Mouse (Mus musculus) thymus, adult 2 months (tissue): ENCODE measurements around the gene Syne2. TPM values are rescaled to one million over a fixed set of nuclear protein-coding genes. Genes with fewer than 3 reads are reported as not detected.

Experiments
- DNase-seq: peaks from one replicate; pipeline ENCODE4 v3.0.0; 2021
- H3K27ac ChIP-seq: fragments of 200-500 bp; 2 replicates; pipeline ENCODE4 v1.5.1; 2012; ENCODE audit warnings: low read length, control low read depth; ENCODE audit not compliant: control insufficient read depth, insufficient read depth
- H3K27me3 ChIP-seq: fragments of 200-500 bp; 2 replicates; pipeline ENCODE4 v1.6.1; 2012; ENCODE audit warnings: mild to moderate bottlenecking, low read length, moderate library complexity, mixed read lengths; ENCODE audit not compliant: control insufficient read depth, insufficient read depth
- H3K36me3 ChIP-seq: fragments of 200-500 bp; 2 replicates; pipeline ENCODE4 v1.6.1; 2012; ENCODE audit warnings: mild to moderate bottlenecking, low read length, moderate library complexity; ENCODE audit not compliant: control insufficient read depth, insufficient read depth
- H3K4me1 ChIP-seq: fragments of 200-500 bp; replicated peaks from 2 replicates; pipeline ENCODE4 v1.6.1; 2012; ENCODE audit warnings: low read length; ENCODE audit not compliant: control insufficient read depth, insufficient read depth
- H3K4me3 ChIP-seq: fragments of 200-500 bp; 2 replicates; pipeline ENCODE4 v1.5.1; 2012; ENCODE audit warnings: mild to moderate bottlenecking, low read length, control low read depth, moderate library complexity; ENCODE audit not compliant: control insufficient read depth, insufficient read depth
- CTCF ChIP-seq: fragments of 200-500 bp; IDR thresholded peaks from 2 replicates; pipeline ENCODE4 v1.5.1; 2012; ENCODE audit warnings: mild to moderate bottlenecking, control low read depth, low read length, moderate library complexity, borderline replicate concordance; ENCODE audit not compliant: control insufficient read depth, poor library complexity, insufficient read depth; ENCODE audit errors: extremely low read depth
- POLR2A ChIP-seq: fragments of 200-500 bp; IDR thresholded peaks from 2 replicates; pipeline ENCODE4 v1.6.1; 2012; ENCODE audit warnings: mild to moderate bottlenecking, low read length, control low read depth, moderate library complexity; ENCODE audit not compliant: control insufficient read depth, poor library complexity, insufficient read depth; ENCODE audit errors: extremely low read depth
- WGBS: fragments of 180-500 bp; shearing (Covaris S2); methylation state at CpG from one replicate; pipeline ENCODE4 v1.1.7; 2018; 5-methylcytosine and 5-hydroxymethylcytosine counted together
- polyA plus RNA-seq: library from polyadenylated mRNA; depleted of rRNA; stranded (reverse); fragments of >200 nt; gene quantifications from 2 replicates; pipeline ENCODE4 v1.2.3, GENCODE M21; 2012

Gene Syne2
- polyA plus RNA-seq, 1 experiment, result 15.5 TPM

DNA sequence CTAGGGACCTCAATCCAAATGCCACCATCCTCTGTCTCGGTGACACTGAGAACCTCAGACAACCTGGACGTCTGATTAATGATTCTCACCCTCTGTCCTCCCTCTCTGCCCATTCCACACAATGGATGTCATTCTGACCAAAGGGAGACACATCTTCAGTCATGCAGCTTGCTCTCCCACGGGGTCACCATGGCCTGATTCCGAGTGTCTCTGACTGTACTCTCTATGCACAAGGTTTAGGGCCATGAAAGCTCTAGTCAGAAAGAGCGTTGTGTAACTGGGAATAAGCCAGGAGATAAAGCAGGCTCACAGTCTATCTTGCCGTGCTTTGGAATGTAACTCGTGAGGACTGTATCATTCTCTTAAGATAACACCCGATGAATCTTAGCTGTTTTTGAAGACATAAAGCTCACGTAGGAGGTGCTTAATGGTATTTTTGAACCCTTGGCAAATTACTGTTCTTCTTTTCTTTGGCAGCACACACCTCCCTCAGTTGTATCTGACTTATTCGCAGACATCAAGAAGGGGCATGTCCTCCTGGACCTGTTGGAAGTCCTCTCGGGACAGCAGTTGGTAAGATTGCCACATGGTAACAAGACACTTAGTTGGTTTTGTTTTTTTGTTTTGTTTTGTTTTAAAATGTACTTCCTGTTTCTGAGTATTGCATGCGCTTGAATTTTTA lies 61.8 kb downstream of the Syne2 start:
- Histone ChIP-seq H3K4me1 (no peaks in the 10 kb centered on the region), H3K27me3 (no peaks in the 10 kb centered on the region), H3K4me3 (no peak overlapping the region), H3K36me3 (no peaks in the 10 kb centered on the region), H3K27ac (no peak overlapping the region)
- 94% methylated on average over 12 of the region's 12 CpGs for WGBS
- no peak for DNase-seq
- TF ChIP-seq POLR2A (no peak), CTCF (no peak)

DNA sequence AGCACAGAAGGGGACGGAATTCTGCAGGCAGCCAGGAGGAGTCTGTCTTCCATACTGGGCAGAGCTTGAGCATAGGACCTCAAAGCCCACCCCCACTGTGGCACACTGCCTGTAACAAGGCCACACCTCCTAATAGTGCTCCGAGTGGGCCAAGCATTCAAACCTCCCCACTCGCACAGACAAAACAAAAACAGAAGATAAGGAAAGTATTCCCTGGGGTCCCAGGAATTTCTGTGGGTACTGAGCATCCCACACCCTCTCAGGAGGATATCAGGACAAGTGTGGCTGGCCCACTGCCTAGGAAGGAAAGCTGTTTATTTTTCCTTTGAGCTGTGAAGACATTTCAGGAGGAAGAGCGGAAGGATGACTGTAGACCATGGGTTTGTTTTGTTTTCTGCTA lies 63.6 kb downstream of the Syne2 start:
- H3K27ac ChIP-seq, result no peak overlapping the region
- WGBS, result 86% methylated on average over 4 of the region's 4 CpGs

GRCm38 (mm10) chr12:75886161-75886560 lies 68.2 kb downstream of the Syne2 start:
- TF ChIP-seq CTCF (no peak), POLR2A (no peak)
- no peak for DNase-seq

More for the DNA sequence above, 63.6 kb downstream of the Syne2 start:
- Histone ChIP-seq H3K27me3 (no peaks in the 10 kb centered on the region), H3K4me1 (no peaks in the 10 kb centered on the region), H3K4me3 (no peak overlapping the region), H3K36me3 (no peaks in the 10 kb centered on the region)
- DNase-seq, result no peak
- TF ChIP-seq CTCF, result no peak
- no peak for TF ChIP-seq POLR2A

GRCm38 (mm10) chr12:75886946-75887345 lies 69.0 kb downstream of the Syne2 start:
- TF ChIP-seq POLR2A, result no peak
- no peak for TF ChIP-seq CTCF
- Histone ChIP-seq H3K27ac (no peak overlapping the region), H3K4me1 (no peaks in the 10 kb centered on the region), H3K4me3 (no peak overlapping the region), H3K36me3 (no peaks in the 10 kb centered on the region), H3K27me3 (no peaks in the 10 kb centered on the region)
- DNase-seq, result no peak
- 88% methylated on average over 2 of the region's 2 CpGs for WGBS

More at GRCm38 (mm10) chr12:75886161-75886560, 68.2 kb downstream of the Syne2 start:
- Histone ChIP-seq H3K36me3 (no peaks in the 10 kb centered on the region), H3K27me3 (no peaks in the 10 kb centered on the region), H3K4me3 (no peak overlapping the region), H3K4me1 (no peaks in the 10 kb centered on the region), H3K27ac (no peak overlapping the region)
- WGBS, result 91% methylated on average over 7 of the region's 7 CpGs

- Histone ChIP-seq H3K4me1 (no peaks in the 10 kb centered on the region), H3K27me3 (no peaks in the 10 kb centered on the region), H3K27ac (no peak overlapping the region), H3K36me3 (no peaks in the 10 kb centered on the region), H3K4me3 (no peak overlapping the region)
- TF ChIP-seq POLR2A (no peak), CTCF (no peak)
- WGBS, result 96% methylated on average over 12 of the region's 12 CpGs
- DNase-seq, result no peak
These were observed 70.8 kb downstream of the Syne2 start for GRCm38 (mm10) chr12:75888721-75889120.

- WGBS, result 97% methylated on average over 5 of the region's 5 CpGs
- H3K4me1 ChIP-seq, result no peaks in the 10 kb centered on the region
- H3K36me3 ChIP-seq, result no peaks in the 10 kb centered on the region
- TF ChIP-seq CTCF (no peak), POLR2A (no peak)
- DNase-seq, result no peak
- no peaks in the 10 kb centered on the region for H3K27me3 ChIP-seq
- no peak overlapping the region for H3K27ac ChIP-seq
- no peak overlapping the region for H3K4me3 ChIP-seq
These were observed 73.3 kb downstream of the Syne2 start for GRCm38 (mm10) chr12:75891206-75891605.

- TF ChIP-seq POLR2A, result no peak
- TF ChIP-seq CTCF, result no peak
- no peaks in the 10 kb centered on the region for H3K36me3 ChIP-seq
- 86% methylated on average over 5 of the region's 5 CpGs for WGBS
- no peak overlapping the region for H3K27ac ChIP-seq
- peak; percentile 8 for DNase-seq
- H3K27me3 ChIP-seq, result no peaks in the 10 kb centered on the region
- H3K4me1 ChIP-seq, result no peaks in the 10 kb centered on the region
- no peak overlapping the region for H3K4me3 ChIP-seq
These were observed 75.5 kb downstream of the Syne2 start for GRCm38 (mm10) chr12:75893392-75893791.
